Mouse (Mus musculus) spleen, adult 2 months (tissue): ENCODE measurements around the gene Wdr91. TPM values are rescaled to one million over a fixed set of nuclear protein-coding genes. Genes with fewer than 3 reads are reported as not detected.

Experiments
- DNase-seq, 2 experiments: peaks; one replicate each; pipeline versions ENCODE4 v3.0.0 to v3.0.0-alpha.2; 2012 to 2021; ENCODE audit warnings: low spot score in 2 of 2, low read depth in 1 of 2
- H3K27ac ChIP-seq: fragments of 200-500 bp; 2 replicates; pipeline ENCODE4 v1.5.1; 2012; ENCODE audit warnings: low read length, inconsistent platforms; ENCODE audit not compliant: insufficient read depth
- H3K27me3 ChIP-seq: fragments of 200-500 bp; 2 replicates; pipeline ENCODE4 v1.6.1; 2012; ENCODE audit warnings: mild to moderate bottlenecking, moderate library complexity, low read length, inconsistent platforms; ENCODE audit not compliant: control insufficient read depth, insufficient read depth
- H3K36me3 ChIP-seq: fragments of 200-500 bp; 2 replicates; pipeline ENCODE4 v1.6.1; 2012; ENCODE audit warnings: mild to moderate bottlenecking, low read length, inconsistent platforms; ENCODE audit not compliant: control insufficient read depth, insufficient read depth
- H3K4me1 ChIP-seq: fragments of 200-500 bp; 2 replicates; pipeline ENCODE4 v1.6.1; 2011; ENCODE audit warnings: inconsistent platforms; ENCODE audit not compliant: control insufficient read depth, insufficient read depth, insufficient read length
- H3K4me3 ChIP-seq: fragments of 200-500 bp; 2 replicates; pipeline ENCODE4 v1.5.1; 2011; ENCODE audit warnings: mild to moderate bottlenecking, inconsistent platforms; ENCODE audit not compliant: insufficient read depth, insufficient read length; ENCODE audit errors: extremely low read depth
- CTCF ChIP-seq: fragments of 200-500 bp; IDR thresholded peaks from 2 replicates; pipeline ENCODE4 v1.5.1; 2011; ENCODE audit warnings: mild to moderate bottlenecking, inconsistent platforms; ENCODE audit not compliant: insufficient read depth, insufficient read length, insufficient replicate concordance; ENCODE audit errors: extremely low read depth
- POLR2A ChIP-seq: fragments of 200-500 bp; IDR thresholded peaks from 2 replicates; pipeline ENCODE4 v1.6.1; 2011; ENCODE audit warnings: low read depth, low read length, inconsistent platforms
- WGBS: fragments of 180-500 bp; shearing (Covaris S2); methylation state at CpG from one replicate; pipeline ENCODE4 v1.1.7; 2018; 5-methylcytosine and 5-hydroxymethylcytosine counted together
- polyA plus RNA-seq: library from polyadenylated mRNA; depleted of rRNA; stranded (reverse); fragments of >200 nt; gene quantifications from 2 replicates; pipeline ENCODE4 v1.2.3, GENCODE M21; 2012

Gene Wdr91
- polyA plus RNA-seq, 1 experiment = 32.9 TPM

DNA sequence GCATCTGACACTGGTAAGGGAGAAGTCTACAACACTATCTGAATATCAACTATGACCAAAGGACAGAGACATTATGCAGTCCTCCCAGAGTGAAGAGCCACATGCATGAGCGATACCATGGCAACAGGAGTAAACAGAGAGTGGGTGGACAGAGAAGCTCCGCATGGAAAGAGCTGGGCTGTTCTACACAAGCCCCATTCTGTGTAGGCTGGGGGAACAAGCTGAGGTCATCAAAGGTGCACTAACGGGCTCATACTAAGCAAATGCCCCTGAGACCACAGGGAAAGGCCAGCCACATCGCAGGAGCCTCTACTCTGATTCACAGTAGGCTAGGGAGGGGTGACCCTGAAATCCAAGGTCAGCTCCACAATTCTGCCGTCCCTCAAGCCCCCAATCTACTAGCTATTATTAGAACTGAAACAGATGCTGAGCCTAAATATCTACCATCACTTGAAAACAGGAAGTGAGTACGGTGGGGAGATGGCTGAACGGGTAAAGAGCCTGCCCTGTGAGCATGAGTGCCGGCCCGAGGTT lies 8.7 kb downstream of the Wdr91 start:
- Histone ChIP-seq H3K36me3 (peaks cover 28% of the 10 kb centered on the region), H3K27ac (peak overlapping the region; percentile 89), H3K27me3 (no peaks in the 10 kb centered on the region), H3K4me3 (peak overlapping the region; percentile 42; the same call in 1 of the 2 replicates), H3K4me1 (peaks cover 14% of the 10 kb centered on the region; the same call in 1 of the 2 replicates)
- TF ChIP-seq POLR2A (no peak), CTCF (no peak)
- DNase-seq = peak; percentile 41 to 61
- 27% methylated on average over 9 of the region's 9 CpGs for WGBS

GRCm38 (mm10) chr6:34900990-34901389 lies 9.7 kb downstream of the Wdr91 start:
- H3K4me1 ChIP-seq = peaks cover 10% of the 10 kb centered on the region; the same call in 1 of the 2 replicates

GRCm38 (mm10) chr6:34899127-34899526 lies 11.5 kb downstream of the Wdr91 start:
- Histone ChIP-seq H3K36me3 (peaks cover 34% of the 10 kb centered on the region), H3K27me3 (no peaks in the 10 kb centered on the region), H3K4me1 (peaks cover 10% of the 10 kb centered on the region; the same call in 1 of the 2 replicates), H3K27ac (no peak overlapping the region), H3K4me3 (no peak overlapping the region)
- WGBS = 83% methylated on average over 2 of the region's 2 CpGs
- TF ChIP-seq CTCF (no peak), POLR2A (no peak)
- DNase-seq = no peak

More at GRCm38 (mm10) chr6:34900990-34901389, 9.7 kb downstream of the Wdr91 start:
- DNase-seq = no peak
- Histone ChIP-seq H3K4me3 (no peak overlapping the region), H3K36me3 (peaks cover 26% of the 10 kb centered on the region), H3K27me3 (no peaks in the 10 kb centered on the region), H3K27ac (no peak overlapping the region)
- 100% methylated on average over 2 of the region's 2 CpGs for WGBS
- no peak for TF ChIP-seq CTCF

- Histone ChIP-seq H3K27ac (no peak overlapping the region), H3K4me1 (no peaks in the 10 kb centered on the region; the same call in 1 of the 2 replicates), H3K36me3 (peaks cover 46% of the 10 kb centered on the region), H3K4me3 (no peak overlapping the region), H3K27me3 (no peaks in the 10 kb centered on the region)
- DNase-seq = no peak
- WGBS = 92% methylated on average over 16 of the region's 16 CpGs
- TF ChIP-seq CTCF (no peak), POLR2A (no peak)
Observed at GRCm38 (mm10) chr6:34896168-34896780, 14.4 kb downstream of the Wdr91 start.

GRCm38 (mm10) chr6:34895569-34895968 lies 15.1 kb downstream of the Wdr91 start:
- 96% methylated on average over 7 of the region's 7 CpGs for WGBS
- H3K4me3 ChIP-seq = no peak overlapping the region
- H3K36me3 ChIP-seq = peaks cover 48% of the 10 kb centered on the region
- DNase-seq = no peak
- H3K4me1 ChIP-seq = no peaks in the 10 kb centered on the region
- H3K27ac ChIP-seq = no peak overlapping the region
- H3K27me3 ChIP-seq = no peaks in the 10 kb centered on the region
- TF ChIP-seq CTCF (no peak), POLR2A (no peak)

GRCm38 (mm10) chr6:34889185-34889584 lies 21.5 kb downstream of the Wdr91 start:
- WGBS = 95% methylated on average over 4 of the region's 4 CpGs
- Histone ChIP-seq H3K36me3 (peaks cover 53% of the 10 kb centered on the region), H3K27ac (no peak overlapping the region), H3K4me3 (no peak overlapping the region), H3K4me1 (no peaks in the 10 kb centered on the region), H3K27me3 (no peaks in the 10 kb centered on the region)
- no peak for DNase-seq
- no peak for TF ChIP-seq CTCF
- TF ChIP-seq POLR2A = no peak

- Histone ChIP-seq H3K36me3 (peaks cover 49% of the 10 kb centered on the region), H3K27ac (no peak overlapping the region), H3K27me3 (no peaks in the 10 kb centered on the region), H3K4me3 (no peak overlapping the region), H3K4me1 (no peaks in the 10 kb centered on the region)
- no peak for TF ChIP-seq CTCF
- no peak for TF ChIP-seq POLR2A
- DNase-seq = no peak
- WGBS = 95% methylated on average over 6 of the region's 6 CpGs
Observed at GRCm38 (mm10) chr6:34887131-34887850, 23.4 kb downstream of the Wdr91 start.
